Mouse (Mus musculus) megakaryocyte, embryonic 14.5 days (primary cell): ENCODE measurements around the gene 3110082J24Rik.

Source experiments
- FLI1 ChIP-seq: IDR thresholded peaks from 2 replicates; pipeline ENCODE4 v1.6.1; 2012; ENCODE audit warnings: low read length, inconsistent platforms, mixed read lengths
- GATA1 ChIP-seq: IDR thresholded peaks from 3 replicates; pipeline ENCODE4 v1.6.1; 2012; ENCODE audit warnings: mixed read lengths, low read length, inconsistent platforms, borderline replicate concordance

GRCm38 (mm10) chr5:30112533-30113068 is 6.7 kb upstream of the 3110082J24Rik start:
- TF ChIP-seq GATA1, result no peak
- no peak for TF ChIP-seq FLI1
